Mouse (Mus musculus): ENCODE data around the gene Nos1ap.

The Nos1ap gene

GRCm38 (mm10) chr1:170455910-170456700, 133.6 kb downstream of the Nos1ap start:
- DNase-seq = no peak

- DNase-seq = no peak
These were observed 134.3 kb downstream of the Nos1ap start for GRCm38 (mm10) chr1:170455387-170455786.

- DNase-seq = no peak
These were observed 136.2 kb downstream of the Nos1ap start for GRCm38 (mm10) chr1:170453455-170453854.

DNA sequence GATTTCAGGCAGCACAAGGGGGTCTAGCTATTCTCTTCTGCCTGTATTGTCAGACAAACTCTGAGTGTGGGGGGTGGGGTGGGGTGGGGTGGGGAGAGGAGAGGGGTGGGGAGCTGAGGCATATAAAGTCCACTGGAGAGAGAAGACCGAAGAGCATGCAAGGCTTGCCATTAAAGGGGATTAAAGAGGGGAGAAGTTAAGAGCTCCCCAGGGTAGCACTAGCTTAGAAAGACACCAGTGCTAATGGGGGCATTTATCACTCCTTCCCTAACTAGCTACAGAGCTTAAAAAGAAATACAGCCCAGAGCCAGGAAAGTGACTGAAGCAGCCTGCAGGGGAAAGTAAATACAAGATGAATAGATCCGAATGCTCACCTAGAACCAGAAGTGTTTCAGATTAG, 141.4 kb downstream of the Nos1ap start:
- DNase-seq = no peak

DNA sequence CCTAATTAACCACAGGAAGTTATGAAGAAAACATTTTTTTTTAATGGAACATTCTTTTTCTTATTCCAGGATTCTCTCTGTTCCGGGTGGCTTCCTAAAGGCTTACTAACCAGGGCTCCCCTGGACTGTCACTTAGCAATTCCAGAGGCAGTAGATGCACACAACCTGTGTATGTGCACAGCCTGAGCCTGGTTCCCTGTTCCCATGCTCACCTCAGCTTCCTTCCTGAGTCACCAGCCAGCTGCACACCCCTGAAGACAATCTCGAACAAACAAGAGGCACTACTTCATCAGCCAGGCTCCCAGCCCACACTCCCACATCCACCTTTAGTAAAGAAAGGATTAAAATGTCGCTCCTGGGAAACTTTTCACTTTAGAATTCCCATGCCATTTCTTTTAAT, 144.2 kb downstream of the Nos1ap start:
- no peak for DNase-seq

- DNase-seq = no peak
These were observed 149.3 kb downstream of the Nos1ap start for GRCm38 (mm10) chr1:170440367-170440766.

GRCm38 (mm10) chr1:170438471-170439151, 151.1 kb downstream of the Nos1ap start:
- no peak for DNase-seq

- no peak for DNase-seq
These were observed 155.5 kb downstream of the Nos1ap start for GRCm38 (mm10) chr1:170434146-170434545.

GRCm38 (mm10) chr1:170433661-170434060, 156.0 kb downstream of the Nos1ap start:
- DNase-seq = no peak

- DNase-seq = no peak
These were observed 157.4 kb downstream of the Nos1ap start for GRCm38 (mm10) chr1:170432288-170432687.

DNA sequence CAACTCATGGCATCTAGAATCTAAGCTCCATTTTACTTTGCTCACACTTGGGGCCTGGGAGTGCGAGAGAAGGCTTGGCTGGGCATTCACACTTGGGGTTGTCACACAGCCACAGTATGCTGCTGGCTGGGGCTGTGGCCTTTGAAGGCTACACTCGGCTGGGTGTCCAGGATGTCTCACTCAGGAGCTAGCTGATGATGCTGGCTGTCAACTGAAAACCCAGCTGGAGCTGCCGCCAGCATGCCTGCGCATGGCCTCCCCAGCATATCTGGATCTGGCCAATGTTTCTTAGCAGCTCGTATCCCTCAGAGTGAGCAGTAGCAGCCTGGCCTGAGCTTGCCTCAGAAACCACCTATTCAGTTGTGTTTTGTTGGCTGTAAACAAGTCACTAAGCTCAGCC, 158.3 kb downstream of the Nos1ap start:
- DNase-seq = no peak

GRCm38 (mm10) chr1:170430660-170431059, 159.0 kb downstream of the Nos1ap start:
- no peak for DNase-seq

GRCm38 (mm10) chr1:170429656-170430055, 160.0 kb downstream of the Nos1ap start:
- no peak for DNase-seq

- no peak for DNase-seq
These were observed 161.5 kb downstream of the Nos1ap start for GRCm38 (mm10) chr1:170428141-170428540.

DNA sequence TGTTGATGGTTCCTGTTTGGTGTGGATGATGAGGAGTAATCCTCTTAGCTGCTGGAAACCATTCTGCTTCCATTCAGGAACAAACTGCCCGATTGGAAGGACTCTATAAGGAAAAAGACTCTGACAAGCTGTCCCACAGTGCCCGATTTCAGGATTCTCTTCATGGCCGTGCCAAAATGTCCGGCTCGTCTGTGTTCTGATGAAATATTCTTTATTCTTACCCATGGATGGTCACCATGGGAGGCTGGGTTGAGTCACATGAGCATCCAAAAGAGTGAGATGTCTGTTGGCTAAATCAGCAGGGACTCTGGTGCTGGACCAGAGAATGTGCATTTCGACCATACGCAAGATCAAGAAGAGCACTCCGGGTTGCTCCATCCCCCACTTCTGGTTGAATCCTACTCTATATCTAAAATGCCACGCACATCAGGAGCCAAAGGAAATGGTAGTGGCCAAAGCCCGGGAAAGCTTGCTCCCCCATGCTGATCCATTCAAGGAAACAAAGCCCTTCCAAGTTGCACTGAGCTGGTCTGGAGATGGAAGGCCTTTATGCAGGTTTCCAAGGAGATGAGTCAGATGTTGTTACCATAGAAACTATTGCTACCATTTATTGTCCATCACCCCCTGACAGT, 165.3 kb downstream of the Nos1ap start:
- no peak for DNase-seq

- no peak for DNase-seq
These were observed 166.6 kb downstream of the Nos1ap start for GRCm38 (mm10) chr1:170423048-170423447.

- DNase-seq = no peak
These were observed 167.5 kb downstream of the Nos1ap start for GRCm38 (mm10) chr1:170422188-170422587.

GRCm38 (mm10) chr1:170419961-170420360, 169.7 kb downstream of the Nos1ap start:
- DNase-seq = no peak

GRCm38 (mm10) chr1:170418131-170418530, 171.5 kb downstream of the Nos1ap start:
- no peak for DNase-seq

GRCm38 (mm10) chr1:170416967-170417366, 172.7 kb downstream of the Nos1ap start:
- no peak for DNase-seq

- no peak for DNase-seq
These were observed 173.5 kb downstream of the Nos1ap start for GRCm38 (mm10) chr1:170416206-170416605.

DNA sequence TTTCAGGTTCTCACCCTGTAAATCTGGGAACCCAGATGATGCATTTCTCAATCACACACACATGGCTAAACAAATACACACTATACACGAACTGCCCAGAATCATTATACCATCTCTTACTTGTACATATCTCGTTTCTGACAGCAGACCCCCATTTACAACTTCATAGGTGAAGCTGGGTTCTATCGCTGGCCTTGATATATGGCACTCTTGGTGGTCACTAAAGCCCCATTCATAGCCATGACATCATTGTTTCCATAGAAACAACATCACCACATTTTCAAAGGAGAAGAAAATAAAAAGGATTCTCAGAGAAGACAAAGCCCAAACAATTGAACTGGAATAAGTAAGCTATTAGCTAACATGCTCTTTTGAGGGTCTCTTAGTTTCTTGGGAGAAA, 174.3 kb downstream of the Nos1ap start:
- no peak for DNase-seq

- no peak for DNase-seq
These were observed 179.1 kb downstream of the Nos1ap start for GRCm38 (mm10) chr1:170410402-170411191.
